Mouse (Mus musculus) CH12.LX (cell line): ENCODE results near the gene Sf3b3. TPM values are rescaled to one million over a fixed set of nuclear protein-coding genes. Genes with fewer than 3 reads are reported as not detected.

Experiments
- DNase-seq: peaks from one replicate; pipeline ENCODE4 v3.0.0-alpha.2; 2013; ENCODE audit errors: extremely low read depth
- H3K27ac ChIP-seq: 2 replicates; pipeline ENCODE4 v1.5.1; 2012; ENCODE audit warnings: low read depth, mild to moderate bottlenecking, control low read depth, moderate library complexity; ENCODE audit not compliant: insufficient read depth
- H3K27me3 ChIP-seq: replicated peaks from 2 replicates; pipeline ENCODE3; 2012; ENCODE audit warnings: inconsistent platforms
- H3K36me3 ChIP-seq, 2 experiments: replicated peaks in 1 of 2; 2 replicates each; pipeline versions ENCODE3 to v1.6.1; 2012; ENCODE audit warnings: inconsistent platforms in 1 of 2, low read length in 1 of 2, mild to moderate bottlenecking in 1 of 2, mixed read lengths in 1 of 2, moderate library complexity in 1 of 2; ENCODE audit not compliant: control insufficient read depth in 1 of 2, insufficient read depth in 1 of 2
- H3K4me1 ChIP-seq, 2 experiments: 2 replicates each; pipeline ENCODE4 v1.6.1; 2012; ENCODE audit warnings: inconsistent platforms in 1 of 2, moderate library complexity in 1 of 2; ENCODE audit not compliant: insufficient read depth in 2 of 2, control insufficient read depth in 1 of 2
- H3K4me2 ChIP-seq: 2 replicates; pipeline ENCODE4 v1.6.1; 2012; ENCODE audit warnings: low read depth, mild to moderate bottlenecking, control low read depth; ENCODE audit not compliant: poor library complexity, insufficient read depth, severe bottlenecking
- H3K4me3 ChIP-seq, 3 experiments: fragments of 150-350 bp in 1 of 3; sonication (generic) in 1 of 3; replicated peaks in 1 of 3; 2 replicates each; pipeline versions ENCODE3 to v1.5.1; 2011 to 2012; ENCODE audit warnings: low read depth in 2 of 3, low read length in 2 of 3, mild to moderate bottlenecking in 2 of 3, moderate library complexity in 2 of 3, control low read depth in 1 of 3, improper control_type of control experiment in 1 of 3, inconsistent platforms in 1 of 3, mixed read lengths in 1 of 3; ENCODE audit not compliant: poor library complexity in 1 of 3
- H3K79me2 ChIP-seq: replicated peaks from 2 replicates; pipeline ENCODE4 v1.6.1; 2012; ENCODE audit warnings: mild to moderate bottlenecking, moderate library complexity; ENCODE audit not compliant: control insufficient read depth, poor library complexity, insufficient read depth, severe bottlenecking; ENCODE audit errors: extremely low read depth
- H3K9ac ChIP-seq: 2 replicates; pipeline ENCODE4 v1.6.1; 2012; ENCODE audit warnings: low read depth, mild to moderate bottlenecking, control low read depth, moderate library complexity; ENCODE audit not compliant: insufficient read depth
- H3K9me3 ChIP-seq: replicated peaks from 2 replicates; pipeline ENCODE3; 2012; ENCODE audit warnings: low read length, inconsistent platforms, mixed read lengths
- BHLHE40 ChIP-seq: IDR thresholded peaks from 2 replicates; pipeline ENCODE4 v1.6.1; 2011; ENCODE audit warnings: mild to moderate bottlenecking, low read depth, low read length, improper control_type of control experiment
- CHD1 ChIP-seq: IDR thresholded peaks from 2 replicates; pipeline ENCODE4 v1.6.1; 2012; ENCODE audit warnings: low read depth, low read length, improper control_type of control experiment, inconsistent platforms
- CHD2 ChIP-seq: IDR thresholded peaks from 2 replicates; pipeline ENCODE4 v1.6.1; 2011; ENCODE audit warnings: low read length, improper control_type of control experiment
- CTCF ChIP-seq, 2 experiments: IDR thresholded peaks in 1 of 2; conservative IDR thresholded peaks in 1 of 2; 2 replicates each; pipeline ENCODE4 v1.5.1; 2011 to 2012; ENCODE audit warnings: low read depth in 2 of 2, low read length in 2 of 2, improper control_type of control experiment in 1 of 2, inconsistent platforms in 1 of 2, mild to moderate bottlenecking in 1 of 2, moderate library complexity in 1 of 2
- E2F4 ChIP-seq: IDR thresholded peaks from 2 replicates; pipeline ENCODE4 v1.6.1; 2011; ENCODE audit warnings: low read depth, low read length, improper control_type of control experiment; ENCODE audit not compliant: insufficient replicate concordance
- ELF1 ChIP-seq: IDR thresholded peaks from 2 replicates; pipeline ENCODE4 v1.6.1; 2014; ENCODE audit warnings: low read depth, mild to moderate bottlenecking, inconsistent platforms, low read length, improper control_type of control experiment
- EP300 ChIP-seq: IDR thresholded peaks from 2 replicates; pipeline ENCODE4 v1.6.1; 2011; ENCODE audit warnings: low read length, improper control_type of control experiment
- ETS1 ChIP-seq: conservative IDR thresholded peaks from 2 replicates; pipeline ENCODE4 v1.6.1; 2012; ENCODE audit warnings: low read depth, mild to moderate bottlenecking, inconsistent platforms, low read length, improper control_type of control experiment, moderate library complexity
- GABPA ChIP-seq: IDR thresholded peaks from 2 replicates; pipeline ENCODE4 v1.6.1; 2012; ENCODE audit warnings: low read depth, low read length, improper control_type of control experiment, inconsistent platforms; ENCODE audit not compliant: insufficient replicate concordance
- HCFC1 ChIP-seq: IDR thresholded peaks from 2 replicates; pipeline ENCODE4 v1.6.1; 2012; ENCODE audit warnings: low read depth, mild to moderate bottlenecking, inconsistent platforms, low read length, improper control_type of control experiment
- IRF4 ChIP-seq: IDR thresholded peaks from 2 replicates; pipeline ENCODE4 v1.6.1; 2014; ENCODE audit warnings: low read depth, mild to moderate bottlenecking, inconsistent platforms, low read length, improper control_type of control experiment
- JUN ChIP-seq: IDR thresholded peaks from 2 replicates; pipeline ENCODE4 v1.6.1; 2011; ENCODE audit warnings: low read depth, mild to moderate bottlenecking, low read length, improper control_type of control experiment, moderate library complexity; ENCODE audit not compliant: insufficient read depth
- JUND ChIP-seq: conservative IDR thresholded peaks from 2 replicates; pipeline ENCODE4 v1.6.1; 2011; ENCODE audit warnings: low read depth, low read length, improper control_type of control experiment
- KAT2A ChIP-seq: IDR thresholded peaks from 2 replicates; pipeline ENCODE4 v1.6.1; 2012; ENCODE audit warnings: low read length, improper control_type of control experiment, inconsistent platforms; ENCODE audit not compliant: insufficient replicate concordance
- MAFK ChIP-seq: IDR thresholded peaks from 2 replicates; pipeline ENCODE4 v1.6.1; 2011; ENCODE audit warnings: low read length, improper control_type of control experiment; ENCODE audit not compliant: insufficient replicate concordance
- MAX ChIP-seq: IDR thresholded peaks from 2 replicates; pipeline ENCODE4 v1.6.1; 2011; ENCODE audit warnings: low read length, improper control_type of control experiment
- MAZ ChIP-seq: IDR thresholded peaks from 2 replicates; pipeline ENCODE4 v1.6.1; 2012; ENCODE audit warnings: low read depth, mild to moderate bottlenecking, inconsistent platforms, low read length, improper control_type of control experiment, moderate library complexity
- MEF2A ChIP-seq: IDR thresholded peaks from 2 replicates; pipeline ENCODE4 v1.6.1; 2014; ENCODE audit warnings: low read depth, mild to moderate bottlenecking, inconsistent platforms, low read length, improper control_type of control experiment, borderline replicate concordance
- MXI1 ChIP-seq: IDR thresholded peaks from 2 replicates; pipeline ENCODE4 v1.6.1; 2011; ENCODE audit warnings: mild to moderate bottlenecking, low read depth, low read length, improper control_type of control experiment
- MYC ChIP-seq: IDR thresholded peaks from 2 replicates; pipeline ENCODE4 v1.6.1; 2011; ENCODE audit warnings: low read depth, mild to moderate bottlenecking, improper control_type of control experiment, low read length
- NELFE ChIP-seq: IDR thresholded peaks from 2 replicates; pipeline ENCODE4 v1.6.1; 2011; ENCODE audit warnings: low read depth, low read length, improper control_type of control experiment
- NRF1 ChIP-seq: IDR thresholded peaks from 2 replicates; pipeline ENCODE4 v1.6.1; 2014; ENCODE audit warnings: low read depth, mild to moderate bottlenecking, inconsistent platforms, low read length, improper control_type of control experiment, moderate library complexity
- PAX5 ChIP-seq: IDR thresholded peaks from 2 replicates; pipeline ENCODE4 v1.6.1; 2012; ENCODE audit warnings: low read length, inconsistent platforms, mixed read lengths
- POLR2A ChIP-seq: IDR thresholded peaks from 2 replicates; pipeline ENCODE4 v1.6.1; 2011; ENCODE audit warnings: low read depth, mild to moderate bottlenecking, improper control_type of control experiment, low read length
- POLR2AphosphoS2 ChIP-seq: IDR thresholded peaks from 2 replicates; pipeline ENCODE4 v1.6.1; 2011; ENCODE audit warnings: low read depth, low read length, improper control_type of control experiment
- RAD21 ChIP-seq: IDR thresholded peaks from 2 replicates; pipeline ENCODE4 v1.6.1; 2011; ENCODE audit warnings: low read depth, mild to moderate bottlenecking, low read length, improper control_type of control experiment, moderate library complexity
- RCOR1 ChIP-seq: conservative IDR thresholded peaks from 2 replicates; pipeline ENCODE4 v1.6.1; 2012; ENCODE audit warnings: low read depth, mild to moderate bottlenecking, inconsistent platforms, low read length, improper control_type of control experiment
- SIN3A ChIP-seq: IDR thresholded peaks from 2 replicates; pipeline ENCODE4 v1.6.1; 2012; ENCODE audit warnings: low read length, improper control_type of control experiment, inconsistent platforms
- SMC3 ChIP-seq: IDR thresholded peaks from 2 replicates; pipeline ENCODE4 v1.6.1; 2011; ENCODE audit warnings: low read depth, low read length, improper control_type of control experiment
- TBP ChIP-seq: conservative IDR thresholded peaks from 2 replicates; pipeline ENCODE4 v1.6.1; 2011; ENCODE audit warnings: low read depth, low read length, improper control_type of control experiment
- TCF12 ChIP-seq: IDR thresholded peaks from 2 replicates; pipeline ENCODE4 v1.6.1; 2014; ENCODE audit warnings: low read depth, mild to moderate bottlenecking, inconsistent platforms, low read length, improper control_type of control experiment
- UBTF ChIP-seq: IDR thresholded peaks from 2 replicates; pipeline ENCODE4 v1.6.1; 2012; ENCODE audit warnings: low read depth, mild to moderate bottlenecking, inconsistent platforms, low read length, improper control_type of control experiment, moderate library complexity
- USF1 ChIP-seq: IDR thresholded peaks from 2 replicates; pipeline ENCODE4 v1.6.1; 2014; ENCODE audit warnings: low read depth, mild to moderate bottlenecking, inconsistent platforms, low read length, improper control_type of control experiment
- USF2 ChIP-seq: conservative IDR thresholded peaks from 2 replicates; pipeline ENCODE4 v1.6.1; 2011; ENCODE audit warnings: low read depth, low read length, improper control_type of control experiment
- ZC3H11A ChIP-seq: IDR thresholded peaks from 2 replicates; pipeline ENCODE4 v1.6.1; 2012; ENCODE audit warnings: low read depth, mild to moderate bottlenecking, inconsistent platforms, low read length, improper control_type of control experiment
- ZKSCAN1 ChIP-seq: IDR thresholded peaks from 2 replicates; pipeline ENCODE4 v1.6.1; 2012; ENCODE audit warnings: low read depth, inconsistent platforms, low read length, improper control_type of control experiment, borderline replicate concordance
- ZMIZ1 ChIP-seq: IDR thresholded peaks from 2 replicates; pipeline ENCODE4 v1.6.1; 2012; ENCODE audit warnings: low read depth, mild to moderate bottlenecking, inconsistent platforms, low read length, improper control_type of control experiment
- ZNF384 ChIP-seq: IDR thresholded peaks from 2 replicates; pipeline ENCODE4 v1.6.1; 2012; ENCODE audit warnings: low read depth, low read length, improper control_type of control experiment, inconsistent platforms
- dilution Hi-C: fragments of 300-500 bp; cut with MboI; formaldehyde crosslinking; loops from 2 replicates; pipeline ENCODE4 v1.14.3; 2020; ENCODE audit warnings: low sequenced_read_pairs; ENCODE audit not compliant: extremely low pct_unique_long_range_greater_than_20kb, extremely low pct_ligation_motif_present
- in situ Hi-C: fragments of 300-500 bp; cut with MboI; formaldehyde crosslinking; loops from 3 replicates; pipeline ENCODE4 v1.14.3; 2019; ENCODE audit warnings: low sequenced_read_pairs, low pct_ligation_motif_present, low pct_unique_long_range_greater_than_20kb, mixed read lengths
- polyA plus RNA-seq: library from polyadenylated mRNA; unstranded; fragments of >175 nt; gene quantifications from 2 replicates; pipeline ENCODE4 v1.2.1, GENCODE M21; 2012; ENCODE audit warnings: low read depth; ENCODE audit not compliant: insufficient read length
- total RNA-seq, 2 experiments: library from RNA; depleted of rRNA; stranded (reverse); fragments of 300-350 nt in 1 of 2; fragments of >200 nt in 1 of 2; gene quantifications; 2 replicates each; pipeline ENCODE4 v1.2.3; 2012 to 2014

Gene Sf3b3
- 136 and 163 TPM in 2 replicates for total RNA-seq (2012; rRNA removed)
- total RNA-seq (2014; rRNA removed): 137 and 139 TPM in 2 replicates
- 206 and 213 TPM in 2 replicates for polyA plus RNA-seq

DNA sequence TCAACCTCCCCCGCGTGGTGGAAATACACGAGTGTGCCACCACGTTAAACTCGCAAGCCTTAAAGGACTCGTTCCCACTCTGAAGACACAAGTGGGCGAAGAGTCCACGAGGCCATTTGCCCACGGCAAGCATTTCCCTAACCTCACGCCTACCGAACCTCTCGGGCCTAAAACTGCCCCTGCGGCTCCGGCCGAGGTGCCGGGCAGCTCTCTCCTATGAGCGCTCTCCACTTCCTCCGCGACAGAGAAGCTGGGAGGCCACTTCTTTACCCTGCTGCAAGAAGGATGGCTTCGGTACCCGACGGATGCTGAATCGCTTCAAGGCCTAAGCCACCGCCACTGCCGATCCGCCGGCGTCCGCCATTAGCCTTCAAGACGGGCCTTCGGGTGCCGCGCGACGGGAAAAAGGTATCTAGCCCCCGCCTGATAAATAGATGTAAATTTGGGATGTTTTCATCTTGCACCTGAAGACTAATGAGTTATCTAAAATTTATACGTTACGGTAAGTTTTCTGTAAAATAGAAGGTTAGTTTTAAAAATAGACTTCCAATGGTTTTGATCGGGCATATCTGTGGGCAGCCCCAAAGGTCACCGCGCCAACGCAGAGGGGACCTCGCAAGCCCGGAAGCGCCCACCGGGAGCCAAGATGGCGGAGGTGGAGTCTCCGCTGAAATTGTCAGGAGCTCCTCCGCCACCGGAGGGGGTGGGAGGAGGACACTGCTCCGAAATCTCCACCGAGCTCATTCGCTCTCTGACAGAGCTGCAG lies at the start of gene Sf3b3, which contains the start of gene Cog4:
Sf3b3 (minus strand) TSS at position 383 of the 766 bp plus-strand sequence.
Cog4 (plus strand) TSS at position 196 of the 766 bp plus-strand sequence.
- Histone ChIP-seq H3K27me3 (no peaks in the 10 kb centered on the region), H3K4me1 (peaks cover 3 to 49% of the 10 kb centered on the region in 2 experiments), H3K27ac (peak within 1 kb of the TSS; percentile 74), H3K79me2 (peaks cover 72% of the 10 kb centered on the region), H3K36me3 (peaks cover 41 to 56% of the 10 kb centered on the region in 2 experiments), H3K4me3 (peak within 1 kb of the TSS; percentile 88 to 99 (median 94)), H3K9ac (peak within 1 kb of the TSS; percentile 97), H3K4me2 (peak within 1 kb of the TSS; percentile 96)
- in situ Hi-C loops (loop anchor here (10.0 to 25.0 kb wide), 3 partner anchors 92 to 441 kb away; no protein-coding TSS in a partner anchor), dilution Hi-C loops (no loop called here)
- peak; percentile 86 for DNase-seq
- TF ChIP-seq ZKSCAN1: no peak
- peak; percentile 97; the same call in 1 of the 2 replicates for TF ChIP-seq E2F4
- TF ChIP-seq RCOR1: 0 out of 2 replicates have a peak, but pooled peaks have one; percentile 58
- peak; percentile 66 for TF ChIP-seq NRF1
- peak; percentile 97 for TF ChIP-seq ELF1
- peak; percentile 53; the same call in 1 of the 2 replicates for TF ChIP-seq IRF4
- TF ChIP-seq ETS1: 0 out of 2 replicates have a peak, but pooled peaks have one; percentile 14
- TF ChIP-seq GABPA: no peak
- TF ChIP-seq USF2: no peak
- no peak for TF ChIP-seq CHD1
- TF ChIP-seq USF1: no peak
- TF ChIP-seq BHLHE40: no peak; the same call in 1 of the 2 replicates
- peak; percentile 95 for TF ChIP-seq TBP
- TF ChIP-seq TCF12: peak; percentile 97
- no peak for TF ChIP-seq ZC3H11A
- TF ChIP-seq SIN3A: peak; percentile 97
- peak; percentile 85 for TF ChIP-seq ZMIZ1
- peak; percentile 91 for TF ChIP-seq NELFE
- TF ChIP-seq JUN: no peak
- TF ChIP-seq JUND: no peak; the same call in 1 of the 2 replicates
- peak; percentile 76; the same call in 1 of the 2 replicates for TF ChIP-seq KAT2A
- peak; percentile 72 for TF ChIP-seq MAZ
- TF ChIP-seq HCFC1: peak; percentile 88
- no peak for TF ChIP-seq RAD21
- peak; percentile 96 for TF ChIP-seq POLR2A
- peak; percentile 64; the same call in 1 of the 2 replicates for TF ChIP-seq MXI1
- TF ChIP-seq MAX: peak; percentile 100
- no peak for TF ChIP-seq MAFK
- TF ChIP-seq ZNF384: no peak
- TF ChIP-seq MYC: no peak; the same call in 1 of the 2 replicates
- TF ChIP-seq CHD2: no peak
- no peak for TF ChIP-seq UBTF
- peak; percentile 90 for TF ChIP-seq POLR2AphosphoS2
- no peak for TF ChIP-seq EP300
- no peak for TF ChIP-seq SMC3
- TF ChIP-seq PAX5: no peak
- TF ChIP-seq MEF2A: 0 out of 2 replicates have a peak, but pooled peaks have one; percentile 67
- peak in 1 of 2 experiments; percentile 22; a peak in 1 of 4 replicates for TF ChIP-seq CTCF (conservative IDR thresholded peaks at IDR 0.05 in 1 of 2, IDR thresholded peaks at IDR 0.05 in 1 of 2; ENCODE audit: low read depth in 2 of 2, low read length in 2 of 2)
- TF ChIP-seq, all 38 proteins: peak for 20
- H3K9me3 ChIP-seq: no peaks in the 10 kb centered on the region
